Mouse (Mus musculus) layer of hippocampus, postnatal 10 days (tissue): ENCODE measurements around the gene Atp5l. TPM values are rescaled to one million over a fixed set of nuclear protein-coding genes. Genes with fewer than 3 reads are reported as not detected.

ENCODE experiments used
- DNase-seq, 2 experiments: peaks; one replicate each; pipeline ENCODE4 v3.0.0; 2021; ENCODE audit warnings: low spot score in 2 of 2
- total RNA-seq, 2 experiments: library from RNA; stranded (reverse); gene quantifications; 2 replicates each; pipeline ENCODE4 v1.2.3; 2021

The Atp5l gene
- total RNA-seq, 2 experiments from 2014 or later = 394 to 460 TPM

DNA sequence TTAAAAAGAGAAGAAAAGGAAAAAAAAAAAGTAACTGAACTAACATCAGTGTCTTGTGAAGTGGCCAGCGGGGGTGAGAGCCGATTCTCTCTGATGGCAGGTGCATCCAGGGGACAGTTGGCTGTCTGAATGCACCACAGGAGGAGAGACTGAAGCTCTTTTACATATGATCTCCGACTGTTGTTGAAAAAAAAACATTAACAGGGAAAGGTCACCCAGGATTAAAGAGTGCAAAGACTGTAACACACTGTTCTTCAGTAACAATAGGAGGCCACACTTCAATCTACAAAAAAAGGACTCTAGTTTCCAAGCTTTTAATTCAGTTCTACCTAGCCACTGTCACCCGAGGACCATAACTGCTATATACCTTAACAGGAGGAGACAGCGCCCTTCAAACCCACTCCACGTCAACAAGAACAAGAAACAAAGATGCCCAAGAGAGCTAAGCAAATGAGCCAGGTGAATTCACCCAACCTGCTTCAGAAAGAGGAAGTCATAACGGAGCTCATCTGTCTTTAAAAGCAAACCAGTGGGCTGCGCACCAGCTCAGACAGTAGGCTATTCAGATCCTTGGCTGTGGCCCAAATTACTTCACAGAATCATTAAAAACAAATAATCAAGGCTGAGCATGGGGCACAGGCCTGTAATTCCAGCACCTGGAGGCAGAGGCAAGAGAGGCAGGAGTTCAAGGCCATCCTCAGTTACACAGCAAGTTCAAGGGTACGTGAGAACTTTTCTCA lies 53.9 kb downstream of the Atp5l start:
- DNase-seq = no peak

Other genes with a start within 250 kb of the Atp5l start
- gene Treh, start 247.5 kb downstream of the Atp5l start, total RNA-seq = not detected
- 100 to 1,000 TPM in 1 of 2 experiments, 10 to 100 TPM in 1; 87.9 to 102 TPM for gene Phldb1, start 185.5 kb downstream of the Atp5l start, total RNA-seq
- gene Arcn1, start 152.9 kb downstream of the Atp5l start, total RNA-seq = 100 to 1,000 TPM; 112 to 118 TPM
- gene Ift46, start 152.8 kb downstream of the Atp5l start, total RNA-seq = 10 to 100 TPM; 78.8 to 84.5 TPM
- 10 to 100 TPM; 23.6 to 30.9 TPM for gene Tmem25, start 121.4 kb downstream of the Atp5l start, total RNA-seq
- under 1 TPM in 1 of 2 experiments, not detected in 1; 0.98 TPM for gene Ttc36, start 117.7 kb downstream of the Atp5l start, total RNA-seq
- gene Kmt2a, start 39.4 kb downstream of the Atp5l start, total RNA-seq = 10 to 100 TPM; 50.5 to 54.6 TPM
- 100 to 1,000 TPM in 1 of 2 experiments, 10 to 100 TPM in 1; 92.4 to 104 TPM for gene Ube4a, start 44.9 kb upstream of the Atp5l start, total RNA-seq
- not detected for gene Cd3g, start 59.7 kb upstream of the Atp5l start, total RNA-seq
- gene Cd3d, start 61.0 kb upstream of the Atp5l start, total RNA-seq = not detected
- not detected for gene Cd3e, start 88.9 kb upstream of the Atp5l start, total RNA-seq
- 1 to 10 TPM in 1 of 2 experiments, under 1 TPM in 1; 0.39 to 1.1 TPM for gene Mpzl2, start 119.1 kb upstream of the Atp5l start, total RNA-seq
- 1 to 10 TPM; 3.1 to 3.7 TPM for gene Mpzl3, start 134.4 kb upstream of the Atp5l start, total RNA-seq
- gene Jaml, start 158.4 kb upstream of the Atp5l start, total RNA-seq = not detected
- gene Scn2b, start 197.0 kb upstream of the Atp5l start, total RNA-seq = 10 to 100 TPM; 75.1 to 79.0 TPM
- 1 to 10 TPM; 2.4 to 2.7 TPM for gene Scn4b, start 217.7 kb upstream of the Atp5l start, total RNA-seq